Mouse (Mus musculus) T-helper 1 cell (primary cell): ENCODE measurements around the gene Ube3a.

Experiments
- in situ Hi-C: fragments of 300-600 bp; cut with MboI, MseI; formaldehyde crosslinking; loops from one replicate; pipeline ENCODE4 v1.15.1; 2025; ENCODE audit warnings: high pct_unique_total_duplicates

Gene Ube3a

DNA sequence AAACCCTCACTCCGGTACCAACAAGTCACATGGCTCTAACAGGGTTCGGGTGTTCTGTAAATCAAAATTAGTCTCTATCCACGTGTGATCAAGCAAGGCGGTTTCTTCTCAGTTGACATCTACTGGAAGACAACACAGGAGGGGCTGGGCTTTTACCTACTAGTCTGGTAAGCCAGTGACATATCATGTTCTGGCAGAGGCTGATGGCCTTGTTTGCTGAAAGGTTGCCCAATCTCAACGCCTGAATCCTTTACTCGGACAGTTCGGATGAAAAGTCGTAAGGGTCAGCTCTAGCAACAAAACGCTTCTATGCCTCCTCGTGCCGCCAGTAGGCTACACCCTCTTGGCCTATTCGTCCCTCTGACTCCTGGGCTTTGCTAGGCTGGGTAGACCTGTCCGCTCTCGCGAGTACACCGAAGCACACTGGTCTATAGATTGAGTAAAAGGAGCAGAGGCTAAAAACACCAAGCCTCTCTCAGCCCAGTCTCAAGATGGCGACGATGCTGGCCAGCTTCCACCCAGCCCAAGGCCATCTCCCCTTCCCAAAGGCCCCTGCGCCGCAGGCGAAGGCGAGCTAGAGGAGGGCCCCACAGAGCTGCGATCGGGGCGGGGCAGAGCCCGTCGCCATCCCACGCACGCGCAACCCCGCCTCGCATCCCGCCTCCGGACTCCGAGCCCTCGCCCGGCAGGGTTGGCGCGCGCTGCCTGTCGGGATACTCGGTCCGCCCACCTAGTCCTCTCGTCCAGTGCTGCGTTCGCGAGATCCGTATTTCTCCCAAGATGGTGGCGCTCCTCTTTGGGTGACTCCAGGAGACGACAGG, at the start of gene Ube3a:
TSS of gene Ube3a (plus strand) at position 706 of the 821 bp plus-strand sequence.
- in situ Hi-C loops, result loop anchor here (25.0 kb wide), 1 partner anchor 441 kb away; no protein-coding TSS in a partner anchor

DNA sequence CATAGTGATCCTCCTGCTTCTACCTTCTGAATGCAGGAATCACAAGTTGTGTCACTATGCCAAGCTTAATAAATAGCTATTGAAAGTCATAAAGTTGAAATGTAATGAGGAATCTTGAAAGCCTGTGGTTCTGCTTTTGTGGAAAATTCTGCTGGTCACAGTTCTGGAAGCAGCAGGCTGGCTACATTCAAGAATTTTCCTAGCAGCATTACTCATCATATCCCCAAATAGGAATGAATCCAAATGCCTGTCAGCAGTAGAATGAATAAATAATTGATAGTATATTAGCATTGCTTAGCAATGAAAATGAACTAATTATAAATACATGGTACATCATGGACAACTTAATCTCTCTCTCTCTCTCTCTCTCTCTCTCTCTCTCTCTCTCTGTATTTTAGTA, 35.7 kb upstream of the Ube3a start:
- in situ Hi-C loops, result no loop called here

DNA sequence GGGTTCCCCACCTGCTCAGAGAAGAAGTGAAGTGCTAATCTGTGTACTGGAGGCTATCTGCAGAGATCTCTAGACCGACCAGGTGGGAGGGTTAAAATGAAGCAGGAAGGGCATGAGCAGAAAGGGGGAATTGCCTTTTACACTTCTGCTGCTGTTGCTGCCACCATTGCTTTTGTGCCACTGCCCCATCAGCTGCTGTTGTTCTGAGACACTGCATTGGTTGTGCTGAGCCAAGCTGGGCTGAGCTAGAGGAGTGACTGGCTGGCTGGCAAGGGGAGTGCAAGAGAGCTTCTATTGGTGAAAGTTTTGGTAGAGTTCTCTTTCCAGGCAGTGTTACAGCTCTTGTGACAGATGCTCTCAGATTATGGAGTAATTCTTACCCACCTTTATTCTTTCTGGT, 13.6 kb upstream of the Ube3a start:
- in situ Hi-C loops, result no loop called here

DNA sequence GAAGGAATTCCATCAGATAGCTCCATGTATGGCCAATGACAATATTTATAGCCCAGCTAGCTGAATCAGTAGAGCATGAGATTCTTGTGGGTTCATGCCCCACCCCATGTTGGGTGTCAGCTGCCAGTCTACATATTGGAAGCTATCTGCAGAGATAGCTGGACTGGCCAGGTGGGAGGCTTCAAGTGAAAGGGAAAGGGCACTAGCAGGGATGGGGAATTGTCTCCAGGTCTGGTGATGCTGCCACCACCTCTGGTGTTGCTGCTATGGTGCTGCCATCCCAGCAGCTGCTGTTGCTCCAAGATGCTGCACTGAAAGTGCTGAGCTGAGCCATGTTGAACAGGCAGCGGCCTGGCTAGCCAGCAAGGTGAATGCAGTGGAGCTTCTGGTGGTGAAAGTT, 7.3 kb upstream of the Ube3a start:
- in situ Hi-C loops, result loop anchor here (5.0 kb wide), 1 partner anchor 819 kb away; no protein-coding TSS in a partner anchor

DNA sequence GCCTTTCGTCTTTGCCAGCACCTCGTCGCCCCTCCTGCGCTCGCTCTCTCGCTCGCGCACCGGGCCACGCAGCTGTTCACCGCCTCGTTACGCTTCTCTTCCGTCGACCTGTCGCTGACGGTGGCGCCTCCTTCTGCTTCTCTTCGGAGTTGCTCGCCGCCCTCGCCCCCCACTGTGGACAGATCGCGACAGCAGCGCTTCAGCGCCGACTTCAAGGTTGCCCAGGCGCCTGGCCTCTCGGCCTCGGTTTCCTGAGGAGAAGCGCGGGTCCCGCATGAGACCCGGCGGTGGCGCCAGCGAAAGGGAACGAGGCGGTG, 274 bp downstream of the Ube3a start:
- in situ Hi-C loops, result loop anchor here (25.0 kb wide), 1 partner anchor 442 kb away; no protein-coding TSS in a partner anchor

DNA sequence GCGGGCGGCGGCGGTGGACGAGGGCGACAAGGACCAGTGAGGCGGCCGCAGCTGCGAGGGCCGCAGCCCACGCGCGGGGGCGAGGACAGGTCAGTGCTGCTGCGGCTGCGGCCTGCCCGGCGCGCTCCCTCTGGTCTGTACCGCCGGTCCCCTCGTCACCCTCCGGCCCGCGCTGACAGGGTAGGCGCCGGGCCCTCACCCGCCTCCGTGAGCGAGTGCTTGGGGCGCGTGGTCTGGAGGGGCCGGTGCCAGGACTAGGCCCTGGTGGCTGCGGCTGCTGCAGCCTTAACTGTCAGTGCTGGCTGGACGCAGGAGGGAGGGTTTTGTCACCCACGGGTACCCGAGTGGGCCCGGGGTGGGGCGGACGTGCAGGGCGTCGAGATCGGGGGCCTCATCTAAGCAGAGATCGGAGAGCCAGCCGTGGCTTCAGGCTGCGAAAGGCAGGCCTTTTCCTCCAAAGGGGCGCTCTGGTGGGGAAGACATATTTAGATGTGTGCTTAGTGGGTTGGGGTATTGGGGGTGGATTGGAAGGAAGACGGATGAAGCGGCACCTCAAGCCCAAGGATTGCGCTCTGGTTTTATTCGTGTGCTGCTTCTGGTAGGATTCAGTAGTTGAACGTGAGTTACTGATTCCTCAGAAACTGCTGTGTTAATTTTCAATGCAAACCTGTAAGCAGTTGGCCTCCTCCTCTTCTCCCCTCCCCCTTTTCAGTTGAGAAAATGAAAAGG, 797 bp downstream of the Ube3a start:
- in situ Hi-C loops, result loop anchor here (25.0 kb wide), 1 partner anchor 442 kb away; no protein-coding TSS in a partner anchor

DNA sequence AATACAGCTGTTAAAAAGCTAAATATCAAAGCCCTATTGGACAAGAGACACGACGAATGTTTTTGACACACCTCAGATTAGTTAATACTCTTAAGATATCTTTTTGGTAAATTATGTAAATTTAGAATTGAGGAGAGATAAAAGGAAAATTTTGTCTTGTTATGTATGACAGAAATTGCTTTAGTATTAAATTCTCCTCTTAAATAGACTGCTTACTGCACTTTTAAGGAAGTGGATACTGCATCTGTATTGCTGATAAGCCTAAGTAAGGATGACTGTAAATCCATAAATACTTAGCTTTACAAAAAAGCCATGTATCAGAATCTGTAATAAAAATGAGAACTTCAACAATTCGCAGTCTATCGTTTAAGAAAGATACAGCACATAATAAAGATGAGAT, 1.8 kb downstream of the Ube3a start:
- in situ Hi-C loops, result loop anchor here (25.0 kb wide), 1 partner anchor 443 kb away; no protein-coding TSS in a partner anchor

DNA sequence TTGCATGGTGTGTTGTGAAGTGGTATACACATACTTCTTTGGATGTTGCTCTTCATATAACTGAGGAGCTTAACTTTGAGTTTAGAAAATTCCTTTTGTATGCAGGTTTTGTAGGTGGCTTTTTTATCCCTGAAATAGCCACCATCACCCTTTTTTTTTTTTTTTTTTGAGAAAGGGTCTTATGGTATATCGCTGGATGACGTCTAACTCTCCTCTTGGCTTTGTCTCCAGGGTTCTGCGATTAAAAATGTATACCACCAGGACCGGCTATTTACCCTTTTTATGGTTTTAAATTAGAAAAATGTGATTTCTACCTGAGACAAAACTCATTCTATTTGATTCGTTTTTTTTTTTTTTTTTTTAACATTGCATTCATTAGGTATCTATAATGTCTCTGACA, 2.2 kb downstream of the Ube3a start:
- in situ Hi-C loops, result loop anchor here (25.0 kb wide), 1 partner anchor 443 kb away; no protein-coding TSS in a partner anchor

DNA sequence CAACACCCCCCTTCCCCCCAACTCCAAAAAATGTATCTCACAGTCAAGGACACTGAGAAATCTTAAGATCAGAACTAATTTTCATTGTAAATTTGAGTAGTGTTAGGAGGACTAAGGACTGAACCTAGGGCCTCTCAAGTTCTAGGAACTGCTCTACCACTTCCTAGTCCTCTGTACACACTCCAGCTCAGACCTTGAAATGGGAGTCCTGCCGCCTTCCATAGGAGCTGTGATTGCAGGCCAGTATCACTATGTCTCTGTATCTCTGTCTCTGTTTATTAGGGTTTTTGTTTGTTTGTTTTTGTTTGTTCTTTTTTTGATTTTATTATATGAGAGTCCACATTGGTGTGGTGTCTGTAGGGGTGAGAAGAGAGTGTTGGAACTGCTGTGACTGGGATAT, 3.4 kb downstream of the Ube3a start:
- in situ Hi-C loops, result loop anchor here (25.0 kb wide), 1 partner anchor 445 kb away; no protein-coding TSS in a partner anchor

DNA sequence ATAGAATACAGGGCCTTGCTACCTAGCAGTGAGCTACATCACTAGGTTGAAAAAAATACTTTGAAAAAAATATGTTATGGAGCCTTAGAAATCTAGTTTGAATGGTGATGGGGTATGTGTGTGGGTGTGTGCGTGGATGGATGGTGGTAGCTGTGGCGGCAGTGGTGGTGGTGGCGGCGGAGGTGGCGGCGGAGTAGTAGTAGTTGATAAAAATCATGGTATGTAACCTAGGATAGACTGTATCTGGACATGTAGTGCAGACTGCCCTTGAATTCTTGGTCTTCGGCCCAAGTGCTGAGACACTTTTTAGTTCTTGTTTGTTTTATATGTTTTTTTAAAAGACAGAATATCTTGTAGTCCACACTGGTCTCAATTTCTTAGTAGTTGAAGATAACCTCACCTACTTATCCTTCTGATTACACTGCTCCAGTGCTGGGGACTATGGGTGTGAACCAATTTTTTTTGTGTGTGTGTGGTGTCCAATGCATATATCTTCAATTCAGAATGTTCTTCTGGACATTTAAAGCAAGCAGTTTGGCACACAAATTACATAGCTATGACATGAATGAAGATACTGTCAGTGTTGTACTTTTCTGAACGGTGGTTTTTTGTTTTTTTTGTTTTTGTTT, 6.3 kb downstream of the Ube3a start:
- in situ Hi-C loops, result loop anchor here (25.0 kb wide), 1 partner anchor 448 kb away; no protein-coding TSS in a partner anchor

DNA sequence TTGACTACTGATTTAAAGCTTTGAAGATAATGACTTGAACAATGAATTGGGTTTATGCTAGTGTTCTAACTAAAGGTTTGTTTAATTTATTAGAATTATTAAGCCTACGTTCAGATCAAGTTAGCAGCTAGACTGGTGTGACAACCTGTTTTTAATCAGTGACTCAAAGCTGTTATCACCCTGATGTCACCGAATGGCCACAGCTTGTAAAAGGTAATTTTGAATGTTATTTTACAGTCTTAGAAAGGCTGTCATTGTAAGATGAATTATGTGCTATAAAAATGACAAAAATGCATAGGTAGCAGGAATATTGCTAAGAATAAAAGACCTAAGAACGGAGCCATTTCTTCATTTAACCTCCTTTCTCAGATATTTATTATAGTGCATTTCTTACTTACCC, 14.7 kb downstream of the Ube3a start:
- in situ Hi-C loops, result loop anchor here (25.0 kb wide), 1 partner anchor 456 kb away; no protein-coding TSS in a partner anchor

DNA sequence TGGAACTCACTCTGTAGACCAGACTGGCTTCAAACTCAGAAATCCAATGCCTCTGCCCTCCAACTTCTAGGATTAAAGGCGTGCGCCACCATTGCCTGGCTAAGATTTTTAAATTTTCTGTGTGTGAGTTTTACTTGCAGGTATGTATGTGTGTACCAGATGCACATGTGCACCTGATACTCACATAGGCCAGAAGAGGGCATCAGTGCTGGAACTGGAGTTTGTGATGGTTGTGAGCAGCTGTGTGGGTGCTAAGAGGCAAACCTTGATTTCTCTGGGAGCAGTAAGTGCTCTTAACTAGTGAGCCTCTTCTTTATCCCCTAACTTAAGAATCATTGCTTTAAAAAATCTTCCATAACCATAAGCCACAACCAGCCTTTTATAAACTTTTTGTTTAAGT, 17.0 kb downstream of the Ube3a start:
- in situ Hi-C loops, result loop anchor here (25.0 kb wide), 1 partner anchor 458 kb away; no protein-coding TSS in a partner anchor

DNA sequence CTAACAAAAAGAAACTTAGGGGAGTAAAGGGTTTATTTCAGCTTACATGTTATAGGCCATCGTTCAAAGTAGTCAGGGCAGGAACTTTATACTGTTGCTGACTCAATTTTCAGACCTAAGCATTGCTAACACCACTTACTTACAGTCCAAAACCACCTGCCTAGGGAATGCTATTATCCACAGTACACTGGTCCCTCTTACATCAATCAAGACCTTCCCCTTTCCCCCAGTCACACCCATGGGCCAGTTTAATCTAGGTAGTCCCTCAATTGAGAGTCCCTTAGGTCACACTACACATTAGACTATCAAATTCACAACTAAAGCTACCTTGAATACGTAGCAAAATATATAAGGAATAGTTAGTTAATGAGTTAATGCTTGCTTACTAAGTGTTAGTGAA, 24.8 kb downstream of the Ube3a start:
- in situ Hi-C loops, result no loop called here

DNA sequence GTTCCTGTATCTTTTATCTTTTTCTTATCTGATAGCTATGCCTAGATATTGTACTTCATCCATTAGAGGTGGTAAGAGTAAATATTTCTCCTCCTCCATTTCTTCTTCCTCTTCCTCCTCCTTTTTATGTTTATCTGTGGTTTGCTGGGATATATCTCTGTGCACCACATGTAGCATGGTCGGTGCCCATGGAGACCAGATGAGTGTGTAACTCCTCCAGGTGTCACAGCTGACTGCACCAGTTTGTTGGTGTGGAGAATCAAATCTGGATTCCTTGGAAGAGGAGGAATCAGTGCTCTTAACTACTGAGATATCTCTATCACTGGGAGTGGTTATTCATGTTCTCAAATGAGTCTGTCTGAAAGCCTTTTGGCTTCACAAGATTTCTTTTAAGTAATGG, 37.0 kb downstream of the Ube3a start:
- in situ Hi-C loops, result no loop called here

DNA sequence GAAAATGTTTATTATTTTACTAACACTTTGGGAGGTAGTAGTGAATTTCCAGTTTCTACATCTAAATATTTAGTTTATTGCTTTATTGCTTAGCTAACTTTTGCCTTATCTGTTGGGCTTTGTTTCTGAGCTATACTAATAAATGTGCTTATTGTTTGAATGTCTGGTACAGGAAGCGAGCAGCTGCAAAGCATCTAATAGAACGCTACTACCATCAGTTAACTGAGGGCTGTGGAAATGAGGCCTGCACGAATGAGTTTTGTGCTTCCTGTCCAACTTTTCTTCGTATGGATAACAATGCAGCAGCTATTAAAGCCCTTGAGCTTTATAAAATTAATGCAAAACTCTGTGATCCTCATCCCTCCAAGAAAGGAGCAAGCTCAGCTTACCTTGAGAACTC, 43.2 kb downstream of the Ube3a start:
- in situ Hi-C loops, result no loop called here

DNA sequence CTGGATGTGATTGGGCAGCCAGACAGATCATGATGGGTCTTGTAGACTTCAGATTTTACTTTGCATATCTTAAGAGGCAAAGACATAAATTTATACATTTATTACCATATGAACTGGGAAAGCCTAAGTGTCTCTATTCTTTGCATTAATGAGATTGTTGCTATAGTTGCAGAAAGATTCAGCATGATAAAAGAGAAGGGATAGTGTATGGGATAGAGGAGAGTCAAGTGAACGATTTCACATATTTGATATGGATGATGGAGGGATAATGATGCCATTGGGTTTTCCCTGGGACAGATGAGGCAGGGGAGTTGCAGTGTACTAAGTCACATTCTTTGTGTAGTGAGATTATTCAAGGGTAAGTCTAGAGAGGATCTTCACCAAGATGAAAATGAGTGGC, 84.0 kb downstream of the Ube3a start:
- in situ Hi-C loops, result no loop called here

DNA sequence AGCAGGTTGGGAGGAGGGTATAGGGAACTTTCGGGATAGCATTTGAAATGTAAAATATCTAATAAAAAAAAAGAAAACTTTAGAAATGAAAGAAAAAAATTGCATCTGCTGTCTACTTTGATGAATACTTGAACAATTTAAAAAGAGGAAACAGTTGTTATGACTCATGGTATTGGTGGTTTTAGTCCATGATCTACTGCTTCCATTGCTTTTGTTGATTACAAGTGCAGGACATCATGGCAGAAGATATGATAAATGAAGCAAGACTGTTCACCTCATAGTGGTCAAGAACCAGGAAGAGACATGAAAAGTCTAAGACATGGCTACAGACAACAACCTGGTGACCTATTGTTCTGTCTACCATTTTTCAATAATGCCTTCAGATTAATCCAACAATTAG, 94.2 kb downstream of the Ube3a start:
- in situ Hi-C loops, result no loop called here
